ENCODE assay signal across 8 mouse cellular contexts in the genomic region with DNA sequence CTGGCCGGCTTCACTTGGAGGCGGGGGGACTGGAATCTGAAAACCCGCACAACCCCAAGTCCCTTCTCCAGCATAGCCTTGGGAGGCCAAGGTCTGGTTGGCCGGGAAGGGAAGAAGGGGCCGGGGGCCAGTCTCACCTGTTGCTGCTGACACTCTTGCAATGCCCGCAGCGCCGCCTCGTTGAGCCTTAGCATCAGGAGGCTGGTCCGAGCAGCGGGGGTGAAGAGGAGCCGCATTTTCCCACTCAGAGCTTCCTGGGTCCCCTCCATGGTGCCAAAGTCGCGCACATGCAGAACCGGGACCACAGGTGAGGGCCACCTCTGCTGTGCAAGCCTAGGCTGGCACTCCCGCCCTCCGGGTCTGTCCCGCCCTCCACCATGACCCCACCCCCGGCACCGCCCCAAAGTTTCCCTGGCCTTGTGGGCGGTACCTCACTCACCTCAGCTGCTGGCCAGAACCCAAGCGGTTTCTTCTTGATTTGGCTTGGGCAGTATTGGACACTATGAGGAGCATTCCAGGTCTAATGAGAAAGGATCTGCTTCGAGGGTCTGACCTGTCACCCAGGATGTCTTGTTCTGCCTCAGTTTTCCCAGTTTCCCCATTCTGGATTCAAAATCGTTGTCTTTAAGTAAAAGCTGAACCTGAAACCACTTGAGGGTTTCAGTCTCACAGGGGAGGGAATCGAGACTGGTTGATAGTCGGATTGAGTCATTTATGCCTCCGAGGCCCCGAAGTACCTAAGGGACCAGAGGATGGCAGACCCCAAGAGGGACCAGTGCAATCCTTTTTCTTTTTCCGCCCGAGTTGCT. TPM values are rescaled to one million over a fixed set of nuclear protein-coding genes. Genes with fewer than 3 reads are reported as not detected.
DNase-seq lines count a peak whose midpoint lies in the region; ATAC-seq and TF ChIP-seq lines count a peak whose summit lies in the region.

No protein-coding gene starts in this region.

- no peak for DNase-seq in cerebellum, postnatal 4 days (ENCODE audit: low spot score in 2 of 2)
- DNase-seq in embryo, embryonic 11 days: peak; percentile 67
- peak; percentile 76 to 78 for DNase-seq in heart, adult 2 months
- DNase-seq in kidney, adult 18-20 months: peak; percentile 89
- DNase-seq in urinary bladder, postnatal 4 days (ENCODE audit: low spot score in 2 of 2): peak; percentile 47 to 69

- TF ChIP-seq EP300 in heart, adult 2 months (IDR thresholded peaks at IDR 0.05; ENCODE audit: insufficient read depth, low read depth, low read length): no peak

- H3K4me2 ChIP-seq in lung, embryonic 15.5 days: peak overlapping the region; percentile 91

- no peaks in the 10 kb centered on the region for H3K27me3 ChIP-seq in heart, adult 2 months (ENCODE audit: control insufficient read depth, insufficient read depth, low read length)
- peaks cover 4% of the 10 kb centered on the region; the same call in 1 of the 2 replicates for H3K27me3 ChIP-seq in lung, embryonic 15.5 days

- peak; percentile 40; the same call in 1 of the 2 replicates for ATAC-seq in cerebellum, adult (ENCODE audit: insufficient number of reproducible peaks, low FRiP score, low TSS enrichment)
- peak; percentile 88 for ATAC-seq in lung, embryonic 15.5 days (ENCODE audit: borderline replicate concordance, extremely low read depth, low FRiP score, low TSS enrichment)

- H3K4me1 ChIP-seq in heart, adult 2 months (ENCODE audit: control insufficient read depth, insufficient read depth, low read length): peaks cover 2% of the 10 kb centered on the region; the same call in 1 of the 2 replicates
- peaks cover 18% of the 10 kb centered on the region for H3K4me1 ChIP-seq in lung, embryonic 15.5 days
- H3K4me1 ChIP-seq in olfactory bulb, adult 2 months (ENCODE audit: control insufficient read depth, insufficient read depth, low read length): peaks cover 12% of the 10 kb centered on the region

- H3K36me3 ChIP-seq in heart, adult 2 months (ENCODE audit: control insufficient read depth, insufficient read depth, low read length): no peaks in the 10 kb centered on the region; the same call in none of the 2 replicates
- H3K36me3 ChIP-seq in lung, embryonic 15.5 days: peaks cover 24% of the 10 kb centered on the region

- WGBS in heart, adult 2 months: 2% methylated on average over 30 of the region's 30 CpGs
- 1% methylated on average over 30 of the region's 30 CpGs for WGBS in lung, embryonic 15.5 days
- WGBS in olfactory bulb, adult 2 months: 2% methylated on average over 30 of the region's 30 CpGs

- H3K27ac ChIP-seq in heart, adult 2 months: no peak overlapping the region; the same call in 1 of the 2 replicates
- H3K27ac ChIP-seq in lung, embryonic 15.5 days: no peak overlapping the region
- H3K27ac ChIP-seq in olfactory bulb, adult 2 months (ENCODE audit: insufficient read depth, low read depth, low read length): no peak overlapping the region

- TF ChIP-seq POLR2A in heart, adult 2 months (IDR thresholded peaks at IDR 0.05; ENCODE audit: insufficient read depth, low read depth, low read length): no peak
- TF ChIP-seq POLR2A in olfactory bulb, adult 2 months (IDR thresholded peaks at IDR 0.05; ENCODE audit: insufficient read depth, low read depth, low read length): no peak

- H3K9ac ChIP-seq in heart, adult 2 months (ENCODE audit: low read depth, low read length): peak overlapping the region; percentile 18
- peak overlapping the region; percentile 38 for H3K9ac ChIP-seq in lung, embryonic 15.5 days

- no peaks in the 10 kb centered on the region for H3K9me3 ChIP-seq in lung, embryonic 15.5 days

- H3K4me3 ChIP-seq in heart, adult 2 months: peak overlapping the region; percentile 51
- H3K4me3 ChIP-seq in lung, embryonic 15.5 days: peak overlapping the region; percentile 50
- H3K4me3 ChIP-seq in olfactory bulb, adult 2 months (ENCODE audit: insufficient read depth, low read depth, low read length): 0 out of 2 replicates have a peak overlapping the region, but pooled peaks have one; percentile 19

- no peaks in the 10 kb centered on the region for H3K79me2 ChIP-seq in heart, adult 2 months (replicated peaks; ENCODE audit: control insufficient read depth, insufficient read depth, low read length)

- intact Hi-C loops in heart, adult 2 months (cut with DNase I): no loop called here

- TF ChIP-seq CTCF in heart, adult 2 months (IDR thresholded peaks at IDR 0.05): no peak
- TF ChIP-seq CTCF in olfactory bulb, adult 2 months (IDR thresholded peaks at IDR 0.05; ENCODE audit: insufficient read depth, low read depth, low read length): no peak

RNA-seq across cellular contexts. Expression of gene Ell3, which starts 1.6 kb away (rescaled TPM):
- under 1 TPM in 1 of 2 experiments, not detected in 1; 0.13 TPM for total RNA-seq in heart, adult 2 months (2021)
- polyA plus RNA-seq in heart, adult 2 months (2012; rRNA removed): 0.15 and 0.47 TPM in 2 replicates
- 10.0 and 10.1 TPM in 2 replicates for polyA plus RNA-seq in lung, embryonic 15.5 days (2015; fragmentation: Nextera tagmentation; extraction: Ambion mirVana)
- not detected in 2 replicates for polyA plus RNA-seq in olfactory bulb, adult 2 months (2012; ENCODE audit: insufficient read depth, insufficient read length, low replicate concordance, missing spikeins)

RNA-seq across cellular contexts. Expression of gene Serf2, which starts 6.5 kb away (rescaled TPM):
- total RNA-seq in heart, adult 2 months (2021): 100 to 1,000 TPM; 369 to 415 TPM
- 339 and 340 TPM in 2 replicates for polyA plus RNA-seq in heart, adult 2 months (2012; rRNA removed)
- polyA plus RNA-seq in lung, embryonic 15.5 days (2015; fragmentation: Nextera tagmentation; extraction: Ambion mirVana): 430 and 452 TPM in 2 replicates
- not detected in 2 replicates for polyA plus RNA-seq in olfactory bulb, adult 2 months (2012; ENCODE audit: insufficient read depth, insufficient read length, low replicate concordance, missing spikeins)

RNA-seq across cellular contexts. Expression of gene Hypk, which starts 10.6 kb away (rescaled TPM):
- total RNA-seq in heart, adult 2 months (2021): 10 to 100 TPM; 19.8 to 23.5 TPM
- polyA plus RNA-seq in heart, adult 2 months (2012; rRNA removed): 10.4 and 19.4 TPM in 2 replicates
- polyA plus RNA-seq in lung, embryonic 15.5 days (2015; fragmentation: Nextera tagmentation; extraction: Ambion mirVana): 97.0 and 99.5 TPM in 2 replicates
- polyA plus RNA-seq in olfactory bulb, adult 2 months (2012; ENCODE audit: insufficient read depth, insufficient read length, low replicate concordance, missing spikeins): 611 TPM in 1 of 2 replicates, not detected in the other

RNA-seq across cellular contexts. Expression of gene Serinc4, which starts 14.1 kb away (rescaled TPM):
- total RNA-seq in heart, adult 2 months (2021): not detected
- 0.09 and 0.21 TPM in 2 replicates for polyA plus RNA-seq in heart, adult 2 months (2012; rRNA removed)
- polyA plus RNA-seq in lung, embryonic 15.5 days (2015; fragmentation: Nextera tagmentation; extraction: Ambion mirVana): 0.07 and 0.20 TPM in 2 replicates
- not detected in 2 replicates for polyA plus RNA-seq in olfactory bulb, adult 2 months (2012; ENCODE audit: insufficient read depth, insufficient read length, low replicate concordance, missing spikeins)

RNA-seq across cellular contexts. Expression of gene Catsper2, which starts 28.9 kb away (rescaled TPM):
- 1 to 10 TPM; 3.8 to 4.2 TPM for total RNA-seq in heart, adult 2 months (2021)
- polyA plus RNA-seq in heart, adult 2 months (2012; rRNA removed): 3.4 and 4.3 TPM in 2 replicates
- polyA plus RNA-seq in lung, embryonic 15.5 days (2015; fragmentation: Nextera tagmentation; extraction: Ambion mirVana): 1.3 and 2.3 TPM in 2 replicates
- polyA plus RNA-seq in olfactory bulb, adult 2 months (2012; ENCODE audit: insufficient read depth, insufficient read length, low replicate concordance, missing spikeins): not detected in 2 replicates

Comparison
In these comparisons a context has a peak if more than half of its experiments do, and no peak if none do; other contexts are left out.
1. DNase-seq: peak in embryo, embryonic 11 days (single experiment), heart, adult 2 months (2 of 2), kidney, adult 18-20 months (single experiment) and urinary bladder, postnatal 4 days (2 of 2); none in cerebellum, postnatal 4 days (0 of 2).
2. Peak in every context shown above with its lines, with median percentiles within 50 percentile points of each other: H3K4me3 ChIP-seq.